Mouse (Mus musculus) MEL (cell line): ENCODE measurements around the gene Lhfpl2.

Experiments
- CTCF ChIP-seq, 3 experiments: IDR thresholded peaks in 2 of 3; conservative IDR thresholded peaks in 1 of 3; 2 replicates each; pipeline ENCODE4 v1.5.1; 2011 to 2012; ENCODE audit warnings: low read length in 3 of 3, low read depth in 2 of 3, mild to moderate bottlenecking in 2 of 3, improper control_type of control experiment in 1 of 3, inconsistent platforms in 1 of 3, mixed read lengths in 1 of 3, moderate library complexity in 1 of 3; ENCODE audit not compliant: control insufficient read depth in 1 of 3, insufficient read depth in 1 of 3, poor library complexity in 1 of 3, severe bottlenecking in 1 of 3
- EP300 ChIP-seq, 2 experiments: IDR thresholded peaks; 2 replicates each; pipeline ENCODE4 v1.6.1; 2011; ENCODE audit warnings: improper control_type of control experiment in 2 of 2, low read length in 2 of 2, low read depth in 1 of 2, mild to moderate bottlenecking in 1 of 2
- GATA1 ChIP-seq: IDR thresholded peaks from 2 replicates; pipeline ENCODE4 v1.6.1; 2011; ENCODE audit warnings: low read depth, low read length, improper control_type of control experiment
- JUND ChIP-seq: IDR thresholded peaks from 2 replicates; pipeline ENCODE4 v1.6.1; 2011; ENCODE audit warnings: low read depth, mild to moderate bottlenecking, improper control_type of control experiment, low read length
- MAX ChIP-seq: IDR thresholded peaks from 2 replicates; pipeline ENCODE4 v1.6.1; 2011; ENCODE audit warnings: low read length, improper control_type of control experiment
- MAZ ChIP-seq: IDR thresholded peaks from 2 replicates; pipeline ENCODE4 v1.6.1; 2012; ENCODE audit warnings: low read depth, mild to moderate bottlenecking, inconsistent platforms, low read length, improper control_type of control experiment
- MYB ChIP-seq: IDR thresholded peaks from 2 replicates; pipeline ENCODE4 v1.6.1; 2011; ENCODE audit warnings: mild to moderate bottlenecking, low read depth, low read length, improper control_type of control experiment
- POLR2A ChIP-seq, 2 experiments: IDR thresholded peaks; 2 replicates each; pipeline ENCODE4 v1.6.1; 2011 to 2012; ENCODE audit warnings: low read length in 2 of 2, mild to moderate bottlenecking in 2 of 2, control low read depth in 1 of 2, improper control_type of control experiment in 1 of 2, low read depth in 1 of 2, moderate library complexity in 1 of 2; ENCODE audit not compliant: control insufficient read depth in 1 of 2, insufficient read depth in 1 of 2, poor library complexity in 1 of 2
- USF1 ChIP-seq: IDR thresholded peaks from 2 replicates; pipeline ENCODE4 v1.6.1; 2014; ENCODE audit warnings: low read depth, mild to moderate bottlenecking, inconsistent platforms, low read length, improper control_type of control experiment, moderate library complexity
- ZC3H11A ChIP-seq: IDR thresholded peaks from 2 replicates; pipeline ENCODE4 v1.6.1; 2012; ENCODE audit warnings: low read depth, mild to moderate bottlenecking, inconsistent platforms, low read length, improper control_type of control experiment
- ZNF384 ChIP-seq: IDR thresholded peaks from 2 replicates; pipeline ENCODE4 v1.6.1; 2012; ENCODE audit warnings: low read depth, mild to moderate bottlenecking, inconsistent platforms, low read length, improper control_type of control experiment

DNA sequence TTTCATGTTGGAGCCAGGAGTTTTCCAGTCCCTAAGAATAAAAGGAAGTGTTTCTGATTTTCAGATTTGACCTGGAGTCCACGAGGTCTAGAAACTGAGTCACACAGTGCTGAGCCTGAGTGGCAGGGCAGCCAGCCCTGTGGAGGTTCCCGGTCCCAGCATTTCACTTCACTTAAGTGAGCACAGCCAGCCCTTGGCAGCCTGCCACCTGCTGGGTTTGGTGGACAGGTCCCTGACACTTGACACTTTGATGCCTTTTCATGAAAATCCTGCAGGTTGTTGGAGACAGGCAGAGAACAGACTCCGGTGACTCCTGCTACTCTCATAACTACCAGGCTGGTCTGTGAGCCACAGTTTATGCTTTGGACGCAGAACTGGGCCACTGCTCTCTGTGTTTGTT, 57.9 kb downstream of the Lhfpl2 start:
- TF ChIP-seq CTCF (IDR thresholded peaks at IDR 0.05 in 2 of 3, conservative IDR thresholded peaks at IDR 0.05 in 1 of 3; ENCODE audit: control insufficient read depth in 1 of 3, insufficient read depth in 1 of 3, low read depth in 2 of 3, low read length in 3 of 3, poor library complexity in 1 of 3, severe bottlenecking in 1 of 3) = no peak
- TF ChIP-seq ZC3H11A = no peak
- TF ChIP-seq JUND = no peak
- TF ChIP-seq MAZ = no peak
- TF ChIP-seq USF1 = no peak
- TF ChIP-seq MYB = no peak
- no peak for TF ChIP-seq ZNF384
- no peak for TF ChIP-seq POLR2A (IDR thresholded peaks at IDR 0.05; ENCODE audit: control insufficient read depth in 1 of 2, insufficient read depth in 1 of 2, low read depth in 1 of 2, low read length in 2 of 2, poor library complexity in 1 of 2)
- TF ChIP-seq MAX = no peak
- no peak for TF ChIP-seq GATA1
- no peak for TF ChIP-seq EP300 (IDR thresholded peaks at IDR 0.05; ENCODE audit: low read depth in 1 of 2, low read length in 2 of 2)
